Mouse (Mus musculus): Measurements from ENCODE around the gene Cenpp.

The Cenpp gene

GRCm38 (mm10) chr13:49652481-49653179, at the start of gene Cenpp, which contains the start of gene Nol8:
Gene Cenpp, minus strand, starts transcription at chr13:49652785.
Gene Nol8, plus strand, starts transcription at chr13:49653078.
- peak; percentile 99 for DNase-seq

- DNase-seq: no peak
Observed at GRCm38 (mm10) chr13:49691056-49691455, 38.5 kb upstream of the Cenpp start.

- no peak for DNase-seq
Observed at GRCm38 (mm10) chr13:49684266-49684665, 31.7 kb upstream of the Cenpp start.

GRCm38 (mm10) chr13:49682233-49682846, 29.8 kb upstream of the Cenpp start:
- DNase-seq: no peak

GRCm38 (mm10) chr13:49681351-49682232, 29.0 kb upstream of the Cenpp start, which contains the start of gene Iars:
Gene Iars, plus strand, starts transcription at chr13:49682100.
- DNase-seq: peak; percentile 96 to 98

GRCm38 (mm10) chr13:49677793-49678192, 25.2 kb upstream of the Cenpp start:
- no peak for DNase-seq

GRCm38 (mm10) chr13:49653180-49653541, 576 bp upstream of the Cenpp start:
- DNase-seq: peak in 1 of 2 experiments; percentile 25

GRCm38 (mm10) chr13:49651781-49652351, 719 bp downstream of the Cenpp start:
- no peak for DNase-seq

- DNase-seq: no peak
Observed at GRCm38 (mm10) chr13:49651136-49651535, 1.4 kb downstream of the Cenpp start.

- DNase-seq: no peak
Observed at GRCm38 (mm10) chr13:49646019-49646418, 6.6 kb downstream of the Cenpp start.

GRCm38 (mm10) chr13:49644731-49645529, 7.7 kb downstream of the Cenpp start:
- DNase-seq: no peak

GRCm38 (mm10) chr13:49643669-49644362, 8.8 kb downstream of the Cenpp start:
- no peak for DNase-seq

GRCm38 (mm10) chr13:49642650-49643049, 9.9 kb downstream of the Cenpp start:
- no peak for DNase-seq

GRCm38 (mm10) chr13:49639965-49640364, 12.6 kb downstream of the Cenpp start:
- no peak for DNase-seq

- DNase-seq: no peak
Observed at GRCm38 (mm10) chr13:49629076-49629475, 23.5 kb downstream of the Cenpp start.

GRCm38 (mm10) chr13:49628167-49628566, 24.4 kb downstream of the Cenpp start:
- DNase-seq: no peak

- no peak for DNase-seq
Observed at GRCm38 (mm10) chr13:49623216-49623615, 29.4 kb downstream of the Cenpp start.

GRCm38 (mm10) chr13:49618365-49618764, 34.2 kb downstream of the Cenpp start:
- no peak for DNase-seq

- no peak for DNase-seq
Observed at GRCm38 (mm10) chr13:49617021-49617420, 35.6 kb downstream of the Cenpp start.

GRCm38 (mm10) chr13:49608589-49609322, 43.8 kb downstream of the Cenpp start:
- no peak for DNase-seq

- no peak for DNase-seq
Observed at GRCm38 (mm10) chr13:49607714-49608113, 44.9 kb downstream of the Cenpp start, which contains the start of gene Ogn. Gene Ogn, plus strand, starts transcription at chr13:49608046.

All from spleen, adult 18-20 months (tissue).